Mouse (Mus musculus): ENCODE measurements around the gene Tmcc2.

GRCm38 (mm10) chr1:132367692-132368506, 23.2 kb downstream of the Tmcc2 start:
- TF ChIP-seq CTCF (IDR thresholded peaks at IDR 0.05; ENCODE audit: low read depth), result peak; percentile 98
- peak; percentile 100 for TF ChIP-seq EP300 (IDR thresholded peaks at IDR 0.05; ENCODE audit: low read depth)
